Mouse (Mus musculus): Measurements from ENCODE around the gene Ddx18. TPM values are rescaled to one million over a fixed set of nuclear protein-coding genes. Genes with fewer than 3 reads are reported as not detected.
A peak's percentile ranks its signal among the peaks of the same experiment; 100 is the strongest.

Ddx18 gene
- polyA plus RNA-seq, 1 experiment from 2014 or later = 51.0 TPM

- H3K27ac ChIP-seq (replicated peaks) = no peak overlapping the region
- H3K36me3 ChIP-seq = peaks cover 49% of the 10 kb centered on the region
- WGBS = 91% methylated on average over 7 of the region's 7 CpGs
- no peaks in the 10 kb centered on the region for H3K4me1 ChIP-seq
- no peak overlapping the region for H3K4me3 ChIP-seq
- no peak for ATAC-seq (replicated peaks)
- H3K9me3 ChIP-seq = no peaks in the 10 kb centered on the region
- no peak overlapping the region for H3K4me2 ChIP-seq (replicated peaks)
- H3K9ac ChIP-seq (replicated peaks) = no peak overlapping the region
- H3K27me3 ChIP-seq = no peaks in the 10 kb centered on the region
Measured at GRCm38 (mm10) chr1:121551457-121551835, 16.3 kb downstream of the Ddx18 start.

DNA sequence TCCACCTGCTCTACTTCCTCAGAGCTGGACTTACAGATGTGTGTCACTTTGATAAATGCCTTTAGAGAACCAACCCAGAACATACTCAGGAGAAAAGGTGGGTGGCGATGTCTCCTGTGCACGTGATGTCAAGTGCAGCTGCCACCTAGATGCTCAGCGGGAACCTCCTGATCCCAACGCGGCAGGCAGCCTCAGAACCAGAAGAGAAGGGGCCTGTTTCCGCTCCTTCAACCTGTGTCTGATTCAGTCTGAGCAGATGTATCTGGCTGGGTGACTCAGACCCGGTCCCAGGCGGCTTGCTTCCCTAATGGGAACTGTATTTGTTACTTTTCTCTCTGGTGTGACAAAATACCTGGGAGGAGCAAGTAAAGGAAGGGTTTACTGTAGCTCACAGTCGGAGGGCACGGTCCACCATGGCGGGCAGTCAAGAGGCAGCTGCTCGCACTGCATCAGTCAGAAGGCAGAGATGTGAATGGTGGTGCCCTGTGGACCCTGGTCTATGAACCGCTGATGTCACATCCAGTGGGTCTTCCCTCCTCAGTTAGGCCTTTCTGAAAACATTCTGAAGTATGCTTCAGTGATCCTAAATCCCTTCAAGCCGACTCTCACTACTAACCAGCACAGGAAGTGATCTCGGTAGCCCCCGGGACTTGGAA is 16.9 kb downstream of the Ddx18 start:
- Histone ChIP-seq H3K4me3 (no peak overlapping the region), H3K27ac (replicated peaks) (no peak overlapping the region), H3K36me3 (peaks cover 44% of the 10 kb centered on the region), H3K9me3 (no peaks in the 10 kb centered on the region), H3K4me2 (replicated peaks) (no peak overlapping the region), H3K27me3 (no peaks in the 10 kb centered on the region), H3K4me1 (no peaks in the 10 kb centered on the region), H3K9ac (replicated peaks) (no peak overlapping the region)
- 0 out of 2 replicates have a peak, but pooled peaks have one; percentile 42 for ATAC-seq (replicated peaks)
- WGBS = 84% methylated on average over 16 of the region's 16 CpGs

GRCm38 (mm10) chr1:121549456-121549855 is 18.3 kb downstream of the Ddx18 start:
- Histone ChIP-seq H3K9ac (replicated peaks) (no peak overlapping the region), H3K27ac (replicated peaks) (no peak overlapping the region), H3K36me3 (peaks cover 30% of the 10 kb centered on the region), H3K27me3 (no peaks in the 10 kb centered on the region), H3K4me2 (replicated peaks) (no peak overlapping the region), H3K4me3 (no peak overlapping the region), H3K9me3 (no peaks in the 10 kb centered on the region), H3K4me1 (no peaks in the 10 kb centered on the region)
- WGBS = 69% methylated on average over 4 of the region's 4 CpGs
- no peak for ATAC-seq (replicated peaks)

DNA sequence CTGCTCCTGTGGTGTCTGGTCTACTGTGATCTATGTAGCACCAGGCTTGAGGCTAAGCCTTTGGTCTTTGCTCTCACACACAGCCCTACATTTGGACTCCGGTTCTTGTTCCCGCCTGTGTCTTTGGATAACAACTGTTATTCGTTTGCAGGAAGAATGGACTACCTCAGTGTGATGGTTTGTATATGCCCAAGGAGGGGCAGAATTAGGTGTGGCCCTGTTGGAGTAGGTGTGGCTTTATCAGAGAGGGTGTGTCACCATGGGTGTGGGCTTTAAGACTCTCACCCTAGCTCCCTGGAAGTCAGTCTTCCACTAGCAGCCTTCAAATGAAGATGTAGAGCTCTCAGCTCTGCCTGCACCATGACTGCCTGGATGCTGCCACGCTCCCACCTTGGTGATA is 19.1 kb downstream of the Ddx18 start:
- Histone ChIP-seq H3K36me3 (peaks cover 24% of the 10 kb centered on the region), H3K27ac (replicated peaks) (no peak overlapping the region), H3K9me3 (no peaks in the 10 kb centered on the region), H3K4me2 (replicated peaks) (no peak overlapping the region), H3K4me1 (no peaks in the 10 kb centered on the region), H3K27me3 (no peaks in the 10 kb centered on the region), H3K4me3 (no peak overlapping the region), H3K9ac (replicated peaks) (no peak overlapping the region)
- WGBS = 94% methylated on average over 4 of the region's 4 CpGs
- no peak for ATAC-seq (replicated peaks)

DNA sequence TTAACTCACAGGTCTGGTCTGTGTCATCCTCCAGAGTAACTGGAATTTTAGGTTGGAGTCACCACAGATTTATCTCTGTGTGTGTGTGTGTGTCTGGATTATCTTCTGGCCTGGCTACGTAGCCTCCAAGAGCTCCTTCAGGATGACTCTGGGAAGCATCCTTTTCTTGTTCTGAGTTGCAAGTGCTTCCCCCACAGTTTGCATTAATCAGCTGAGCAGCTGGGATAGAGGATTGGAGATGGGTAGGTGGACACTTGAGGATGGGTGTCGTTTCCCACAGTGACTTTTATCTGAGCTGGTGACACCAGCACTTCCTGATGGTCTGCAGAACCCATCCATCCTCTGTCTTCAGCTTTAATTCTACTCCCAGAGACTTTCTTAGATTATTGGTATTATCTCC is 20.9 kb downstream of the Ddx18 start:
- H3K27me3 ChIP-seq = no peaks in the 10 kb centered on the region
- H3K4me3 ChIP-seq = no peak overlapping the region
- no peak overlapping the region for H3K27ac ChIP-seq (replicated peaks)
- H3K9me3 ChIP-seq = no peaks in the 10 kb centered on the region
- no peak overlapping the region for H3K4me2 ChIP-seq (replicated peaks)
- H3K36me3 ChIP-seq = peaks cover 12% of the 10 kb centered on the region; the same call in 1 of the 2 replicates
- no peak overlapping the region for H3K9ac ChIP-seq (replicated peaks)
- H3K4me1 ChIP-seq = no peaks in the 10 kb centered on the region
- no peak for ATAC-seq (replicated peaks)
- WGBS = 95% methylated on average over 2 of the region's 2 CpGs

GRCm38 (mm10) chr1:121540361-121540760 is 27.4 kb downstream of the Ddx18 start:
- H3K4me2 ChIP-seq (replicated peaks) = no peak overlapping the region
- H3K36me3 ChIP-seq = no peaks in the 10 kb centered on the region
- no peak overlapping the region for H3K27ac ChIP-seq (replicated peaks)
- no peak overlapping the region for H3K9ac ChIP-seq (replicated peaks)
- no peaks in the 10 kb centered on the region for H3K9me3 ChIP-seq
- 64% methylated on average over 8 of the region's 8 CpGs for WGBS
- no peak for ATAC-seq (replicated peaks)
- no peaks in the 10 kb centered on the region for H3K4me1 ChIP-seq
- H3K4me3 ChIP-seq = no peak overlapping the region
- no peaks in the 10 kb centered on the region for H3K27me3 ChIP-seq

DNA sequence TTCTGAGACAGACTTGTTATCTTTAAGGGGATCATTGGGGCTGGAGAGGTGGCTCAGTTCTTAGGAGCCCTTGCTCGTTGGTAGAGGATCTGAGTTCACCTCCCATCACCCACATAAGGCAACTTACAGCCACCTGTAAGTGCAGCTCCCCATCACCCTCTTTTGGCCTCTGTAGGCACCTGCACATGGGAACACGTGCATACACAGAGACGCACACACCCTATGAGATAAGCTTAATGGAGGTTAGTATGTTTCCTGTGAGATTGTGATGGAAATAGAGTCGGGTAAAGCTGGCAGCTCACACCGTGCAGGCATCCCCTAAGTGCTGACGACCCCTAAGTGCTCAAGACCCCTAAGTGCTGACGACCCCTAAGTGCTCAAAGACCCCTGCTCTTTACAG is 36.4 kb downstream of the Ddx18 start:
- ATAC-seq (replicated peaks) = no peak
- WGBS = 76% methylated on average over 7 of the region's 7 CpGs
- H3K9me3 ChIP-seq = no peaks in the 10 kb centered on the region

GRCm38 (mm10) chr1:121529286-121529685 is 38.5 kb downstream of the Ddx18 start:
- Histone ChIP-seq H3K9ac (replicated peaks) (no peak overlapping the region), H3K4me3 (no peak overlapping the region), H3K27ac (replicated peaks) (no peak overlapping the region), H3K9me3 (no peaks in the 10 kb centered on the region), H3K27me3 (peaks cover 23% of the 10 kb centered on the region; the same call in 1 of the 2 replicates), H3K4me1 (peaks cover 16% of the 10 kb centered on the region), H3K4me2 (replicated peaks) (no peak overlapping the region), H3K36me3 (no peaks in the 10 kb centered on the region)
- ATAC-seq (replicated peaks) = no peak
- WGBS = 87% methylated on average over 6 of the region's 6 CpGs

More for the DNA sequence above, 36.4 kb downstream of the Ddx18 start:
- no peak overlapping the region for H3K27ac ChIP-seq (replicated peaks)
- peaks cover 16% of the 10 kb centered on the region for H3K4me1 ChIP-seq
- no peak overlapping the region for H3K9ac ChIP-seq (replicated peaks)
- H3K4me2 ChIP-seq (replicated peaks) = no peak overlapping the region
- no peak overlapping the region for H3K4me3 ChIP-seq
- H3K36me3 ChIP-seq = no peaks in the 10 kb centered on the region
- H3K27me3 ChIP-seq = peaks cover 23% of the 10 kb centered on the region; the same call in 1 of the 2 replicates

- Histone ChIP-seq H3K4me1 (peaks cover 16% of the 10 kb centered on the region), H3K27me3 (peaks cover 23% of the 10 kb centered on the region; the same call in 1 of the 2 replicates), H3K4me2 (replicated peaks) (peak within 1 kb of the TSS; percentile 55), H3K36me3 (no peaks in the 10 kb centered on the region), H3K4me3 (peak within 1 kb of the TSS; percentile 36), H3K9ac (replicated peaks) (no peak within 1 kb of the TSS; the same call in 1 of the 2 replicates), H3K9me3 (no peaks in the 10 kb centered on the region), H3K27ac (replicated peaks) (no peak within 1 kb of the TSS)
- WGBS = 4% methylated on average over 11 of the region's 11 CpGs
- ATAC-seq (replicated peaks) = peak; percentile 94
Measured at GRCm38 (mm10) chr1:121528399-121528720, 39.4 kb downstream of the Ddx18 start, which contains the start of gene Htr5b. Gene Htr5b, minus strand, starts transcription at chr1:121528465.

GRCm38 (mm10) chr1:121527600-121528398 is 40.0 kb downstream of the Ddx18 start:
- Histone ChIP-seq H3K27ac (replicated peaks) (no peak overlapping the region), H3K9me3 (no peaks in the 10 kb centered on the region), H3K4me1 (peaks cover 16% of the 10 kb centered on the region), H3K27me3 (peaks cover 23% of the 10 kb centered on the region; the same call in 1 of the 2 replicates), H3K36me3 (no peaks in the 10 kb centered on the region), H3K4me3 (peak overlapping the region; percentile 36), H3K9ac (replicated peaks) (no peak overlapping the region; the same call in 1 of the 2 replicates), H3K4me2 (replicated peaks) (peak overlapping the region; percentile 55)
- 11% methylated on average over 55 of the region's 55 CpGs for WGBS
- peak; percentile 39 for ATAC-seq (replicated peaks)

DNA sequence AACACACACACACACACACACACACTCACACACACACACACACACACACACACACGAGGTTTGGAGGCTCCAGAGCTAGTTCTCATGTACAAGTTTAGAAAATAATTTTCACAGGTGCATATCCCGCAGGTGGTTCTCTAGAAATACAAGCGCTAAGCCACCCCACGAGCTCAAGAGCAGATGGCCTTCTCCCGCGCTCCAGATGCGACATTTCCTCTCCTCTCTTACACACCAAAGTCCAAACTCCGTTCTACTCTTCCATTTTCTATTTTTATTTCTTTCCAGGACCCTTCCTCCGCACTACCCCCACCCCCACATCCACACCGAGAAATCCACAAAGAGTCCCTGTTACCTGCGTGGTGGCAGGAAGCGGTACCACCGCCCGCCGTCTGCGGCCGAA is 40.7 kb downstream of the Ddx18 start:
- no peak overlapping the region for H3K9ac ChIP-seq (replicated peaks)
- peaks cover 16% of the 10 kb centered on the region for H3K4me1 ChIP-seq
- ATAC-seq (replicated peaks) = 0 out of 2 replicates have a peak, but pooled peaks have one; percentile 26
- peaks cover 23% of the 10 kb centered on the region; the same call in 1 of the 2 replicates for H3K27me3 ChIP-seq
- WGBS = 48% methylated on average over 17 of the region's 17 CpGs
- H3K27ac ChIP-seq (replicated peaks) = no peak overlapping the region
- peak overlapping the region; percentile 36 for H3K4me3 ChIP-seq
- H3K4me2 ChIP-seq (replicated peaks) = peak overlapping the region; percentile 55
- no peaks in the 10 kb centered on the region for H3K9me3 ChIP-seq
- no peaks in the 10 kb centered on the region for H3K36me3 ChIP-seq

- no peaks in the 10 kb centered on the region for H3K9me3 ChIP-seq
- H3K4me1 ChIP-seq = no peaks in the 10 kb centered on the region
- no peaks in the 10 kb centered on the region for H3K36me3 ChIP-seq
- no peak for ATAC-seq (replicated peaks)
- no peak overlapping the region for H3K27ac ChIP-seq (replicated peaks)
- H3K4me2 ChIP-seq (replicated peaks) = no peak overlapping the region
- H3K9ac ChIP-seq (replicated peaks) = no peak overlapping the region
- no peak overlapping the region for H3K4me3 ChIP-seq
- no peaks in the 10 kb centered on the region for H3K27me3 ChIP-seq
- WGBS = 83% methylated on average over 1 of the region's 1 CpGs
Measured at GRCm38 (mm10) chr1:121518609-121519008, 49.2 kb downstream of the Ddx18 start.
